Mouse (Mus musculus): ENCODE data around the gene Kcnh4.

DNA sequence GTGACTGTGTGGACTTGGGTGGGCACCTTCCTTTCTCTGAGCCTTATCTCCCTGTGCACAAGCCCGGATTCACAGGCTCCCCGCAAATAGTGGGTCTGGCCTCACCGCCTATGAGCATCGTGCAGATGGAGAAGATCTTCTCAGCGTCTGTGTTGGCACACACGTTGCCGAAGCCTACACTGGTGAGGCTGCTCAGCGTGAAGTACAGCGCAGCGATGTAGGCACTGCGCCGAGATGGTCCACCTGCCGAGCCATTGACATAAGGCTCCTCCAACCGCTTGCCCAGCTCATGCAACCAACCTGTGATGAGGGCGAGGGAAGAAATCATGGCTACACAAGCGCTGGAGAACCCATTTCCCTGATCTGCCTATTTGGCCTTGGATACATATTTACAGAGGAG is 9.6 kb downstream of the Kcnh4 start:
- no peak for TF ChIP-seq CTCF (conservative IDR thresholded peaks at IDR 0.05; ENCODE audit: low read length)
- TF ChIP-seq POU5F1 (IDR thresholded peaks at IDR 0.05; ENCODE audit: borderline replicate concordance, low read length): no peak
- no peak for TF ChIP-seq NANOG (IDR thresholded peaks at IDR 0.05; ENCODE audit: borderline replicate concordance, low read length)
